Mouse (Mus musculus): ENCODE results near the gene Pygb. TPM values are rescaled to one million over a fixed set of nuclear protein-coding genes. Genes with fewer than 3 reads are reported as not detected.

The Pygb gene
- total and polyA plus RNA-seq, 3 experiments: 36.4 to 47.7 (median 43.2) TPM

DNA sequence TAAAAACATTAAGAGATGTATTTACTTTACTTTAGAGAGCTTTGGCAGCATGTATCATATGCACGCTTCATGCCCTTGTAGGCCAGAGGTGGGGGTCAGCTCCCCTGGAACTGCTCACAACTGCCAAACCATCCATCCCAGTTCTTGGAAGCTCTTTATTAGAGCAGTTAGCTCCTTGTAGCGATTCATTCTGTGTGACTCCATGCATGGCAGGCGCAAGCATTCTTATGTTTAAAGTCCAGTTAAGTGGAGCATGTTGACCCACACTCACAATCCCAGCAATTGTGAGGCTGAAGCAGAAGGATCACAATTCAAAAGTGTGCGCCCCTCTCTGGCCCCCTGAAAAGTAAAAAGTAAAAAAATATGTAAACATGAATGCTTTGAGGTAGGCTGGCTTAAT is 91.0 kb downstream of the Pygb start:
- DNase-seq (ENCODE audit: extremely low read depth): no peak
- Histone ChIP-seq H3K79me2 (replicated peaks; ENCODE audit: control insufficient read depth, extremely low read depth, insufficient read depth, poor library complexity, severe bottlenecking) (peaks cover 3% of the 10 kb centered on the region; the same call in 1 of the 2 replicates), H3K36me3 (replicated peaks in 1 of 2; ENCODE audit: control insufficient read depth in 1 of 2, insufficient read depth in 1 of 2, low read length in 1 of 2) (peaks cover 0 to 15% of the 10 kb centered on the region in 2 experiments), H3K4me1 (ENCODE audit: control insufficient read depth in 1 of 2, insufficient read depth in 2 of 2) (peaks cover 3 to 24% of the 10 kb centered on the region in 2 experiments; a peak in 3 of 4 replicates), H3K27ac (ENCODE audit: insufficient read depth, low read depth) (no peak overlapping the region), H3K4me2 (ENCODE audit: insufficient read depth, low read depth, poor library complexity, severe bottlenecking) (no peak overlapping the region), H3K9me3 (replicated peaks; ENCODE audit: low read length) (no peaks in the 10 kb centered on the region), H3K27me3 (replicated peaks) (no peaks in the 10 kb centered on the region), H3K9ac (ENCODE audit: insufficient read depth, low read depth) (no peak overlapping the region), H3K4me3 (replicated peaks in 1 of 3; ENCODE audit: low read depth in 2 of 3, low read length in 2 of 3, poor library complexity in 1 of 3) (no peak overlapping the region)
- TF ChIP-seq MAZ (IDR thresholded peaks at IDR 0.05; ENCODE audit: low read depth, low read length) (no peak), MXI1 (IDR thresholded peaks at IDR 0.05; ENCODE audit: low read depth, low read length) (no peak), RAD21 (IDR thresholded peaks at IDR 0.05; ENCODE audit: low read depth, low read length) (no peak), E2F4 (IDR thresholded peaks at IDR 0.05; ENCODE audit: insufficient replicate concordance, low read depth, low read length) (no peak), JUND (conservative IDR thresholded peaks at IDR 0.05; ENCODE audit: low read depth, low read length) (no peak), EP300 (IDR thresholded peaks at IDR 0.05; ENCODE audit: low read length) (no peak), MAFK (IDR thresholded peaks at IDR 0.05; ENCODE audit: insufficient replicate concordance, low read length) (no peak), NELFE (IDR thresholded peaks at IDR 0.05; ENCODE audit: low read depth, low read length) (no peak), ZMIZ1 (IDR thresholded peaks at IDR 0.05; ENCODE audit: low read depth, low read length) (no peak)
- dilution Hi-C loops (cut with MboI; ENCODE audit: extremely low pct_ligation_motif_present, extremely low pct_unique_long_range_greater_than_20kb, low sequenced_read_pairs) (no loop called here), in situ Hi-C loops (cut with MboI; ENCODE audit: low pct_ligation_motif_present, low pct_unique_long_range_greater_than_20kb, low sequenced_read_pairs) (no loop called here)

Other genes with a start within 250 kb of the Pygb start
- 12.8 and 15.9 TPM in 2 replicates for gene Cst7, start 216.3 kb upstream of the Pygb start, total RNA-seq (2012; rRNA removed)
- 30.7 and 31.7 TPM in 2 replicates for gene Cst7, start 216.3 kb upstream of the Pygb start, total RNA-seq (2014; rRNA removed)
- gene Cst7, start 216.3 kb upstream of the Pygb start, polyA plus RNA-seq (2012; ENCODE audit: insufficient read length, low read depth): 42.0 and 48.8 TPM in 2 replicates
- 24.5 and 29.0 TPM in 2 replicates for gene Apmap, start 178.2 kb upstream of the Pygb start, total RNA-seq (2012; rRNA removed)
- 35.6 and 39.3 TPM in 2 replicates for gene Apmap, start 178.2 kb upstream of the Pygb start, total RNA-seq (2014; rRNA removed)
- gene Apmap, start 178.2 kb upstream of the Pygb start, polyA plus RNA-seq (2012; ENCODE audit: insufficient read length, low read depth): 25.8 and 29.3 TPM in 2 replicates
- gene Acss1, start 118.2 kb upstream of the Pygb start, total RNA-seq (2012; rRNA removed): 1.7 and 1.9 TPM in 2 replicates
- 0.35 and 0.39 TPM in 2 replicates for gene Acss1, start 118.2 kb upstream of the Pygb start, total RNA-seq (2014; rRNA removed)
- 0.44 and 0.76 TPM in 2 replicates for gene Acss1, start 118.2 kb upstream of the Pygb start, polyA plus RNA-seq (2012; ENCODE audit: insufficient read length, low read depth)
- not detected in 2 replicates for gene Vsx1, start 97.4 kb upstream of the Pygb start, total RNA-seq (2012; rRNA removed)
- not detected in 2 replicates for gene Vsx1, start 97.4 kb upstream of the Pygb start, total RNA-seq (2014; rRNA removed)
- gene Vsx1, start 97.4 kb upstream of the Pygb start, polyA plus RNA-seq (2012; ENCODE audit: insufficient read length, low read depth): not detected in 2 replicates
- gene Entpd6, start 37.7 kb upstream of the Pygb start, total RNA-seq (2012; rRNA removed): 35.5 and 36.4 TPM in 2 replicates
- 30.6 and 33.5 TPM in 2 replicates for gene Entpd6, start 37.7 kb upstream of the Pygb start, total RNA-seq (2014; rRNA removed)
- gene Entpd6, start 37.7 kb upstream of the Pygb start, polyA plus RNA-seq (2012; ENCODE audit: insufficient read length, low read depth): 44.5 and 45.5 TPM in 2 replicates
- 43.6 and 45.5 TPM in 2 replicates for gene Abhd12, start 118.0 kb downstream of the Pygb start, total RNA-seq (2012; rRNA removed)
- gene Abhd12, start 118.0 kb downstream of the Pygb start, total RNA-seq (2014; rRNA removed): 51.5 and 51.9 TPM in 2 replicates
- gene Abhd12, start 118.0 kb downstream of the Pygb start, polyA plus RNA-seq (2012; ENCODE audit: insufficient read length, low read depth): 45.7 and 51.3 TPM in 2 replicates
- 41.4 and 47.1 TPM in 2 replicates for gene Gins1, start 118.7 kb downstream of the Pygb start, total RNA-seq (2012; rRNA removed)
- gene Gins1, start 118.7 kb downstream of the Pygb start, total RNA-seq (2014; rRNA removed): 65.9 and 81.4 TPM in 2 replicates
- 68.4 and 76.7 TPM in 2 replicates for gene Gins1, start 118.7 kb downstream of the Pygb start, polyA plus RNA-seq (2012; ENCODE audit: insufficient read length, low read depth)